Mouse (Mus musculus) midbrain, embryonic 11.5 days (tissue): ENCODE measurements around the gene Ppp1r12a. TPM values are rescaled to one million over a fixed set of nuclear protein-coding genes. Genes with fewer than 3 reads are reported as not detected.

Experiments
- ATAC-seq: fragments of 200-750 bp; cut with Nextera tagmentation; 2 replicates; pipeline ENCODE4 v1.8.0; 2017; ENCODE audit warnings: moderate TSS enrichment, moderate library complexity; ENCODE audit not compliant: low FRiP score
- DNase-seq: peaks from one replicate; pipeline ENCODE4 v3.0.0; 2015; ENCODE audit warnings: low spot score; ENCODE audit errors: missing footprints
- H3K27ac ChIP-seq: fragments of 300-500 bp; sonication (generic); 2 replicates; pipeline ENCODE4 v1.5.1; 2014; ENCODE audit warnings: low read depth, low read length
- H3K27me3 ChIP-seq: fragments of 300-500 bp; sonication (generic); 2 replicates; pipeline ENCODE4 v1.6.1; 2014; ENCODE audit warnings: mild to moderate bottlenecking, low read length, moderate library complexity, mixed read lengths; ENCODE audit not compliant: control insufficient read depth, insufficient read depth
- H3K36me3 ChIP-seq: fragments of 300-500 bp; sonication (generic); 2 replicates; pipeline ENCODE4 v1.6.1; 2014; ENCODE audit warnings: mild to moderate bottlenecking, low read length, moderate library complexity, mixed read lengths; ENCODE audit not compliant: control insufficient read depth, insufficient read depth
- H3K4me1 ChIP-seq: fragments of 300-500 bp; sonication (generic); 2 replicates; pipeline ENCODE4 v1.6.1; 2014; ENCODE audit warnings: low read length; ENCODE audit not compliant: control insufficient read depth, insufficient read depth
- H3K4me2 ChIP-seq: fragments of 300-500 bp; sonication (generic); 2 replicates; pipeline ENCODE4 v1.6.1; 2014; ENCODE audit warnings: mild to moderate bottlenecking, moderate library complexity
- H3K4me3 ChIP-seq: fragments of 300-500 bp; sonication (generic); 2 replicates; pipeline ENCODE4 v1.5.1; 2014; ENCODE audit warnings: low read depth, low read length
- H3K9ac ChIP-seq: fragments of 300-500 bp; sonication (generic); 2 replicates; pipeline ENCODE4 v1.6.1; 2014; ENCODE audit warnings: low read length
- H3K9me3 ChIP-seq: fragments of 300-500 bp; sonication (generic); 2 replicates; pipeline ENCODE4 v1.6.1; 2016; ENCODE audit warnings: low read length; ENCODE audit not compliant: control insufficient read depth
- WGBS: fragments of 180-500 bp; shearing (Covaris S2); extraction: QIAGEN DNeasy Blood & Tissue Kit; methylation state at CpG from one replicate; pipeline ENCODE4 v1.1.7; 2014; 5-methylcytosine and 5-hydroxymethylcytosine counted together
- polyA plus RNA-seq: library from polyadenylated mRNA; unstranded; fragments of >200 nt; fragmentation: Nextera tagmentation; extraction: Ambion mirVana; gene quantifications from 2 replicates; pipeline ENCODE4 v1.2.1, GENCODE M21; 2014

The Ppp1r12a gene
- polyA plus RNA-seq, 1 experiment from 2014 or later: 78.6 TPM

DNA sequence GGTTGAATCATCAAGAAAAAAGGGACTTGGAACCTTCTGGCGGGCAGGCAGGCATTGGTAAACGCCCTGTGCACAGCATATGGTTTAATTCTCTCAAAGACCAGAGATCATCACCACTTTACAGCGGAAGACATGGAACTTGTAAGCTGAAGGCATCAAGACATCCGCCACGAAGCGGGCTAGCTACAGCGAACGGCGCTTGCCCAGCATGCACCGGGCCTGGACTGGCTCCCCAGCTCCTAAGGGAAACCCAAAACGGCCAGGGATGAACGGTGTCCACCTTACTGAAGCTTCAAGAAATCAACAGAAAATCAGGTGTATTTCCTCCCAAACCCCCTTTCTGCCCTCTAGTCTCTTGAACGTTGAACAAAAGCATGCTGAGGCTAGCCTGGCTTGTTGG lies 136.3 kb downstream of the Ppp1r12a start:
- Histone ChIP-seq H3K9me3 (no peaks in the 10 kb centered on the region), H3K27ac (no peak overlapping the region), H3K4me1 (no peaks in the 10 kb centered on the region), H3K9ac (no peak overlapping the region), H3K36me3 (no peaks in the 10 kb centered on the region), H3K4me2 (no peak overlapping the region), H3K4me3 (no peak overlapping the region), H3K27me3 (no peaks in the 10 kb centered on the region)
- DNase-seq (no peak), ATAC-seq (no peak)
- WGBS: 95% methylated on average over 13 of the region's 13 CpGs

DNA sequence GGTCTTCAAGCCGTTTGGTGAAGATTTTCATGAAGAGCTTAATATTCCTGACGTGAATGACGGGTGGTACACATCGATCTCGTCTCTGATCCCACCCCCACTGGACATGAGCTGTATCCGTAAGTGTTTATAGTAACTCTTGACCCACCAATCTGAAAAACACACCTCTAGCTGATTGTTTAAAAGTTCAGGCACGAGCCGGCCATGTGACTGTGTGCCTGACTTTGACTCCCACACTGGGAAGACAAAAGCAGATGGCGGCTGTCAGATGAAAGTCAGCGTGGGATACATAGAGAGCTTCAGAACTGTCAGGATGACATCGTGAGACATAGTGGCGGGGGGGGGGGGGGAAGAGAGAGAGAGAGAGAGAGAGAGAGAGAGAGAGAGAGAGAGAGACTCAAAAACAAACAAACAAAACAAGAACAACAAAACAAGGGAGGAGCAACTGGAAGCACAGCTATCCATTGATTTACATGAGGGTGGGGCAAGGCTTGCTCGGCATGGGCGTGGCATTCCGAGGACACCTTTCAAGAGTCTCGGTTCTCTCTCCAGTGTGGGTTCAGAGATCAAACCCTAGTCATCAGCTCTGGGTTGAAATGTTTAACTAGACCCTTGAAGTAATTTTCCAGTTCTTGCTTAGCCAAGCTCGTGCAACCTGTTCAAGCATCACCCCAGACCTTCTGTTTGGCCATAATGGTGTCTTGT lies 137.0 kb downstream of the Ppp1r12a start:
- Histone ChIP-seq H3K36me3 (no peaks in the 10 kb centered on the region), H3K9me3 (no peaks in the 10 kb centered on the region), H3K27me3 (no peaks in the 10 kb centered on the region), H3K4me1 (no peaks in the 10 kb centered on the region), H3K4me2 (no peak overlapping the region), H3K4me3 (no peak overlapping the region), H3K9ac (no peak overlapping the region), H3K27ac (no peak overlapping the region)
- ATAC-seq: no peak
- 84% methylated on average over 16 of the region's 17 CpGs for WGBS
- DNase-seq: no peak

DNA sequence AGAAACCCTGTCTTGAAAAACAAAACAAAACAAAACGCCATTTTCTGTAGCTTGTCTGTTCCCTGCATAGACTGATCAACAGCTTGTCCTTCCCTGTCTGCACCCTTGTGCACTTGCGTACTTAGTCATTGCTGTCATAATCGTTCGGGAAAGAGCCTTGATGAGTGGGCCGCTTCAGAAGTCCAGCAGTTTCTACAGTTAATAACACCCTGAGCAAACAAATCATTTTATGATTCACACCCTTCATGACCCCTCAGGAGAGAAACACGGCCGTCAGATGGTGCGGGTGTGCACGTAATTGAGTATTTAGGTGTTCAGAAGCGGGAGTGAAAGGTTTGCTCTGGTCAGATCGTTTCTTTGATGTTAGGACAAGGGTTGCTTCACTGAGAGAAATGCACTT lies 137.8 kb downstream of the Ppp1r12a start:
- DNase-seq: no peak
- Histone ChIP-seq H3K4me1 (no peaks in the 10 kb centered on the region), H3K4me3 (no peak overlapping the region), H3K9me3 (no peaks in the 10 kb centered on the region), H3K9ac (no peak overlapping the region), H3K27me3 (no peaks in the 10 kb centered on the region), H3K27ac (no peak overlapping the region), H3K36me3 (no peaks in the 10 kb centered on the region), H3K4me2 (no peak overlapping the region)
- WGBS: 85% methylated on average over 11 of the region's 11 CpGs
- no peak for ATAC-seq

DNA sequence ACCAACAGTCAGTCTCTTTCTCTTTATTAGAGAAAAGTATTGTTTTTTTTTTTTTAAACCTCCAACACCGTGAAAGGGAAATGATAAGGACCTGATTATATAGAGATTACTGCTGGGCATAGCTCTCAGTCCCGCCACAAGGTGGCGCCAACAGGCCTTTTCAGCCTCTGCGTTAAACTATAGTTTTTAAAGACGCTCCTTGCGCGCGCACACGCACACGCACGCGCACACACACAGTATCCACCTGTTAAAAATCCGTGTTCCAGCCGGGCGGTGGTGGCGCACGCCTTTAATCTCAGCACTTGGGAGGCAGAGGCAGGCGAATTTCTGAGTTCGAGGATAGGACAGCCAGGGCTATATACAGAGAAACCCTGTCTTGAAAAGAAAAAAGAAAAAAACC lies 138.8 kb downstream of the Ppp1r12a start:
- no peaks in the 10 kb centered on the region for H3K9me3 ChIP-seq
- no peaks in the 10 kb centered on the region for H3K36me3 ChIP-seq
- ATAC-seq (peak; percentile 83), DNase-seq (peak; percentile 98)
- H3K4me3 ChIP-seq: no peak overlapping the region
- H3K9ac ChIP-seq: no peak overlapping the region
- peak overlapping the region; percentile 30; the same call in 1 of the 2 replicates for H3K4me2 ChIP-seq
- no peaks in the 10 kb centered on the region for H3K27me3 ChIP-seq
- no peak overlapping the region for H3K27ac ChIP-seq
- no peaks in the 10 kb centered on the region for H3K4me1 ChIP-seq
- WGBS: 17% methylated on average over 19 of the region's 19 CpGs

DNA sequence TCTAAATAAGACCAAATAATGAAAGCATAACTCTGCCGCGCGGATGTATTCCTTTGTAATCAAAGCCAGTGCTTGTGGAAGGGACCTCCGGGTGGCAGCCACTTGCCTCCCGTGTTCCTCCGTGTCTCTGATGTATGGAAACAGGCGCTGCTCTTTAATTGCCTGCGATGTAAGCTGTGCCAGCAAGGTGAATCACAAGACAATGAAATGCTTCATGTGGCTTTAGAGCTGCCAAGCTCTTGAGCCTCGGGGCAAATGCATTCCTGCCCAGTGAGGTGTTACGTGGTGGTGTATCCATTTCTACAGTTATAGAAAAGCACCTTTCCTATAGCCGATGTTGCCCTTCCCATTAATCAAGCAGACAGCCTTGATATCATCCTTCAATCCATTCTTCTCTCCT lies 145.8 kb downstream of the Ppp1r12a start:
- ATAC-seq (no peak), DNase-seq (no peak)
- Histone ChIP-seq H3K36me3 (no peaks in the 10 kb centered on the region), H3K9ac (no peak overlapping the region), H3K27me3 (no peaks in the 10 kb centered on the region), H3K4me3 (no peak overlapping the region), H3K4me1 (no peaks in the 10 kb centered on the region), H3K27ac (no peak overlapping the region), H3K9me3 (no peaks in the 10 kb centered on the region), H3K4me2 (no peak overlapping the region)
- WGBS: 81% methylated on average over 11 of the region's 11 CpGs

DNA sequence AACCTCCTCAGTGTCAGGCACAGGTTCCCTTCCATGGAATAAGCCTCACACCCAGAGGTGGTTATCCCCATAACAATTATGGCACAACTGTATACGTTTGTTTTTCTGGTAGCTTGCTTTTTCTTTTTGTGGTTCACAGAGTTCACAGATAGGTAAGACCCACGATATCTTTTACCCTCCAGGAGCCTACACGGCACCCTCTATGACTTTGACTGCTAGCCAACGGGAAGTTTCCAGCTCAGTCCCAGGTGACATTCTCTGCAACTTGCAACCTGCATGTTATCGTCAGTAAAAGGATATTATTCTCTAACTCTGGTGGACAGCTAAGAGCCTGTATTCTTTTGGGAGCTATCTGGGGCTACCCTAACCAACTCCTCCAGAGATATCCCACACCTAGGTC lies 148.2 kb downstream of the Ppp1r12a start:
- Histone ChIP-seq H3K4me3 (no peak overlapping the region), H3K27me3 (no peaks in the 10 kb centered on the region), H3K4me2 (no peak overlapping the region), H3K27ac (no peak overlapping the region), H3K9me3 (no peaks in the 10 kb centered on the region), H3K9ac (no peak overlapping the region), H3K36me3 (no peaks in the 10 kb centered on the region), H3K4me1 (no peaks in the 10 kb centered on the region)
- no peak for DNase-seq
- 87% methylated on average over 5 of the region's 5 CpGs for WGBS
- no peak for ATAC-seq

DNA sequence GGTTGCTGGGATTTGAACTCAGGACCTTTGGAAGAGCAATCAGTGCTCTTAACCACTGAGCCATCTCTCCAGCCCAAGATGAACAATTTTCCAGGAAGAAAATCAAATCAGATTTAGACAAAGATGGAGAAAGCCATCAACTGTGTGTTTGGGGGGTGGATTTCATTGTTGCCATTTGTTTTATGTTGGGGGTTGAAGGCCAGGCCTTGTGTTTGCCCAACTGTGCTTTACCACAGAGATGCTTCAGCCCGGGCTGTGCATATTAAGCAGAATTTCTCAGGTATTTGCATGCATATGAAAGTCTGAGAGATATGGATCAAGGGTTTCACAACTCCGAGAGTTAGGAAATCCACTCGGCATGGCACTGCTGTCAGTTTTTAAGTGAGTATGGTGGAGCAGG lies 149.4 kb downstream of the Ppp1r12a start:
- H3K36me3 ChIP-seq: no peaks in the 10 kb centered on the region
- H3K9me3 ChIP-seq: no peaks in the 10 kb centered on the region
- DNase-seq (no peak), ATAC-seq (no peak)
- H3K4me3 ChIP-seq: no peak overlapping the region
- 95% methylated on average over 3 of the region's 3 CpGs for WGBS
- no peaks in the 10 kb centered on the region for H3K27me3 ChIP-seq
- no peak overlapping the region for H3K4me2 ChIP-seq
- H3K4me1 ChIP-seq: no peaks in the 10 kb centered on the region
- no peak overlapping the region for H3K9ac ChIP-seq
- H3K27ac ChIP-seq: no peak overlapping the region

DNA sequence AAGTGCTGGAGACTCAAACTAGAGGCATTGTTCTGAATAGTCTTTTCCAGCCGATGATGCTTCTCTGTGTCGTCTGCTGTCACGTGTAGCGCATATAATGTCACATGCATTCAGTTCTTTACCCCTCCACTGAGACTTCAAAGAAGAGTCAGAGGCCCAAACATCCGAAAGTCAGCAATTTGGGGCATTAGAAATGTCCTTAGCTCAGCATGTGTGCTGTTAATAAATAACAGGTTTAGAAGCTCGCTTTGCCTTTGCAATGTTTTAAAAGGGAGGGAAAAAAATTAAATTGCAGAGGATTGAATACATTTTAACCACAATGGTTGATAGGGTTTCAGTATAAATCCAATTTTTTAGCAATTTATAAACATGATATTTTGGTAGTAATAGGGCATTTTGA lies 151.9 kb downstream of the Ppp1r12a start:
- no peak for ATAC-seq
- H3K27me3 ChIP-seq: no peaks in the 10 kb centered on the region
- H3K36me3 ChIP-seq: no peaks in the 10 kb centered on the region
- 74% methylated on average over 6 of the region's 6 CpGs for WGBS
- no peak overlapping the region for H3K9ac ChIP-seq
- no peaks in the 10 kb centered on the region for H3K4me1 ChIP-seq
- no peak overlapping the region for H3K27ac ChIP-seq
- no peak overlapping the region for H3K4me2 ChIP-seq
- DNase-seq: no peak
- no peak overlapping the region for H3K4me3 ChIP-seq
- no peaks in the 10 kb centered on the region for H3K9me3 ChIP-seq

DNA sequence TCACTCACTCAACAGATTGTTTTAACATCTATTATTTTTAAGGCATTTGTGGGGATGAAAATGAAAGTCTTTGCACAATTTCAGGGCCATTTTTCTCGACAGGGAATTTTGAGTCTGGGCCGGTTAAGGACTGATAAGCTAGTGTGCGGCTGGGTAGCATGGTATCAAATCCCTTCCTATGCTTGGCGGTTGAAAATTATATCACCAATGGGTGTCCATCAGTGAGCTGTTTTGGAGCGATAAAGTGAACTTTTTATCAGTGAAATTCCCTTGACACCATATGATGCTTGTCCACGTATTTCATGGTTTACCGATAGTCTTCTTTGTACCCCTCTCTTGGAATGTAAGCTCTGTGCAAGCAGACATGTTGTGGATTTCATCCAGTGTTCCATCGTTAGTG lies 152.4 kb downstream of the Ppp1r12a start:
- Histone ChIP-seq H3K9me3 (no peaks in the 10 kb centered on the region), H3K36me3 (no peaks in the 10 kb centered on the region), H3K9ac (no peak overlapping the region), H3K27me3 (no peaks in the 10 kb centered on the region), H3K4me3 (no peak overlapping the region), H3K27ac (no peak overlapping the region), H3K4me1 (no peaks in the 10 kb centered on the region), H3K4me2 (no peak overlapping the region)
- WGBS: 93% methylated on average over 8 of the region's 8 CpGs
- DNase-seq: no peak
- ATAC-seq: no peak
